Mouse (Mus musculus) limb, embryonic 14.5 days (tissue): ENCODE data around the gene Slk. TPM values are rescaled to one million over a fixed set of nuclear protein-coding genes. Genes with fewer than 3 reads are reported as not detected.
A peak's percentile ranks its signal among the peaks of the same experiment; 100 is the strongest.
"Not testable (repeated sequence)": the region's sequence is repeated elsewhere in the genome, so short reads cannot be mapped to it uniquely, and the experiment has no call there.

Experiments
- ATAC-seq: fragments of 200-750 bp; cut with Nextera tagmentation; 2 replicates; pipeline ENCODE4 v1.8.0; 2017; ENCODE audit warnings: low read depth, moderate number of reproducible peaks, moderate TSS enrichment; ENCODE audit not compliant: low FRiP score
- DNase-seq: peaks from one replicate; pipeline ENCODE4 v3.0.0-alpha.2; 2015; ENCODE audit warnings: low spot score
- H3K27ac ChIP-seq: fragments of 300-500 bp; sonication (generic); replicated peaks from 2 replicates; pipeline ENCODE4 v1.5.1; 2014; ENCODE audit warnings: low read depth, mild to moderate bottlenecking, low read length, moderate library complexity, mixed read lengths
- H3K27me3 ChIP-seq: fragments of 300-500 bp; sonication (generic); 2 replicates; pipeline ENCODE4 v1.6.1; 2014; ENCODE audit warnings: low read length, mixed read lengths; ENCODE audit not compliant: control insufficient read depth, insufficient read depth
- H3K36me3 ChIP-seq: fragments of 300-500 bp; sonication (generic); 2 replicates; pipeline ENCODE4 v1.6.1; 2014; ENCODE audit warnings: mild to moderate bottlenecking, low read length, moderate library complexity, mixed read lengths; ENCODE audit not compliant: control insufficient read depth, insufficient read depth
- H3K4me1 ChIP-seq: fragments of 300-500 bp; sonication (generic); 2 replicates; pipeline ENCODE4 v1.6.1; 2014; ENCODE audit warnings: antibody characterized with exemption, low read length, mixed read lengths; ENCODE audit not compliant: control insufficient read depth, insufficient read depth
- H3K4me2 ChIP-seq: fragments of 300-500 bp; sonication (generic); replicated peaks from 2 replicates; pipeline ENCODE4 v1.6.1; 2014; ENCODE audit warnings: low read depth, mild to moderate bottlenecking, low read length, moderate library complexity; ENCODE audit not compliant: severe bottlenecking
- H3K4me3 ChIP-seq: fragments of 300-500 bp; sonication (generic); replicated peaks from 2 replicates; pipeline ENCODE4 v1.5.1; 2014; ENCODE audit warnings: low read length
- H3K9ac ChIP-seq: fragments of 300-500 bp; sonication (generic); 2 replicates; pipeline ENCODE4 v1.6.1; 2014; ENCODE audit warnings: mild to moderate bottlenecking, low read depth, low read length, moderate library complexity; ENCODE audit not compliant: severe bottlenecking
- H3K9me3 ChIP-seq: fragments of 300-500 bp; sonication (generic); 2 replicates; pipeline ENCODE4 v1.6.1; 2016; ENCODE audit warnings: low read length; ENCODE audit not compliant: control insufficient read depth
- POLR2A ChIP-seq: fragments of 200-500 bp; IDR thresholded peaks from 2 replicates; pipeline ENCODE4 v1.8.0; 2012; ENCODE audit warnings: inconsistent platforms, mild to moderate bottlenecking, moderate library complexity, borderline replicate concordance; ENCODE audit not compliant: insufficient read depth, insufficient read length; ENCODE audit errors: extremely low read depth
- WGBS: fragments of 180-500 bp; shearing (Covaris S2); extraction: QIAGEN DNeasy Blood & Tissue Kit; methylation state at CpG from one replicate; pipeline ENCODE4 v1.1.7; 2014; 5-methylcytosine and 5-hydroxymethylcytosine counted together
- polyA plus RNA-seq, 2 experiments: library from polyadenylated mRNA; depleted of rRNA in 1 of 2; stranded (reverse) in 1 of 2; unstranded in 1 of 2; fragments of >200 nt; fragmentation: Nextera tagmentation in 1 of 2; extraction: Ambion mirVana in 1 of 2; gene quantifications; 2 replicates each; pipeline versions ENCODE4 v1.2.1 to v1.2.3; 2012 to 2014

Slk gene
- polyA plus RNA-seq, 2 experiments, result 19.2 to 40.0 TPM

GRCm38 (mm10) chr19:47565994-47566393, 13.5 kb upstream of the Slk start:
- Histone ChIP-seq H3K4me3 (no peak overlapping the region), H3K9ac (no peak overlapping the region), H3K4me1 (no peaks in the 10 kb centered on the region), H3K27me3 (no peaks in the 10 kb centered on the region), H3K36me3 (no peaks in the 10 kb centered on the region), H3K27ac (no peak overlapping the region), H3K9me3 (no peaks in the 10 kb centered on the region), H3K4me2 (no peak overlapping the region)
- WGBS, result 80% methylated on average over 8 of the region's 8 CpGs
- TF ChIP-seq POLR2A, result no peak
- DNase-seq, result no peak
- no peak for ATAC-seq

DNA sequence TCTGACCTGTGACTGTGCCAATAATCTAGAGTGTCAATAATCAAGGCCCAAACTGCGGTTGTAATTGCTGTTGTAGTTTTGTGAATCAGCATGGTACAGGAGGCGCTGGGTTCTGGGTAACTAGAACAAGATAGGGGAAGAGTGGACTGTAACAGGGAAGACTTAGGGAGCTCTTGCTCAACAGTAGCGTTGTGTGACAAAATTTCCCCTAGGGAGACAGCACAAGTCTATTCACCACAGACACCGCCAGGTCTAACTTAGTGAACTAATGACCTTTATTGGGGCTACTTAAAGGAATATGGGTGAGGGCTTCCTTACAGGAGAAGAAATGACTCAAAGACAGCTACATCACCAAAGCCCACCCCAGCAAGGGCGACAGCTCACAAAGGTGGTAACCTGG, 9.4 kb upstream of the Slk start:
- Histone ChIP-seq H3K27me3 (no peaks in the 10 kb centered on the region), H3K4me3 (no peak overlapping the region), H3K4me2 (no peak overlapping the region), H3K9ac (no peak overlapping the region), H3K9me3 (no peaks in the 10 kb centered on the region), H3K36me3 (no peaks in the 10 kb centered on the region), H3K4me1 (no peaks in the 10 kb centered on the region), H3K27ac (no peak overlapping the region)
- no peak for ATAC-seq
- no peak for DNase-seq
- 79% methylated on average over 5 of the region's 5 CpGs for WGBS
- no peak for TF ChIP-seq POLR2A

DNA sequence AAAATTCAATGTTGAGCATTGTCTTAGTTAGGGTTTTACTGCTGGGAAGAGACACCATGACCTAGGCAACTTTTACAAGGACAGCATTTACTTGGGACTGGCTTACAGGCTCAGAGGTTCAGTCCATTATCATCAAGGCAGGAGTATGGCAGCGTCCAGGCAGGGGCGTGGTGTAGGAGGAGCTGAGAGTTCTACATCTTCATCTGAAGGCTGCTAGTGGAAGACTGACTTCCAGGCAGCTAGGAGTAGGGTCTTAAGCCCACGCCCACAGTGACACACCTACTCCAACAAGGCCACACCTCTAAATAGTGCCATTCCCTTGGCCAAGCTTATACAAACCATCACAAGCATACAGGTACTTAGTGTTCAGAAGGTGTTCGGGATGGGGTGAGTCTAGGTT, 7.5 kb upstream of the Slk start:
- not testable (repeated sequence) for H3K4me1 ChIP-seq, H3K36me3 ChIP-seq, H3K4me2 ChIP-seq, DNase-seq, H3K9me3 ChIP-seq, H3K9ac ChIP-seq, H3K4me3 ChIP-seq, ATAC-seq, H3K27ac ChIP-seq, H3K27me3 ChIP-seq
- WGBS, result 60% methylated on average over 4 of the region's 4 CpGs

- H3K4me2 ChIP-seq, result no peak overlapping the region
- H3K4me1 ChIP-seq, result no peaks in the 10 kb centered on the region
- H3K36me3 ChIP-seq, result no peaks in the 10 kb centered on the region
- DNase-seq (no peak), ATAC-seq (no peak)
- no peak overlapping the region for H3K27ac ChIP-seq
- no peaks in the 10 kb centered on the region for H3K27me3 ChIP-seq
- no peak overlapping the region for H3K9ac ChIP-seq
- WGBS, result 74% methylated on average over 3 of the region's 3 CpGs
- no peaks in the 10 kb centered on the region for H3K9me3 ChIP-seq
- TF ChIP-seq POLR2A, result no peak
- H3K4me3 ChIP-seq, result no peak overlapping the region
Observed at GRCm38 (mm10) chr19:47573718-47574117, 5.8 kb upstream of the Slk start.

DNA sequence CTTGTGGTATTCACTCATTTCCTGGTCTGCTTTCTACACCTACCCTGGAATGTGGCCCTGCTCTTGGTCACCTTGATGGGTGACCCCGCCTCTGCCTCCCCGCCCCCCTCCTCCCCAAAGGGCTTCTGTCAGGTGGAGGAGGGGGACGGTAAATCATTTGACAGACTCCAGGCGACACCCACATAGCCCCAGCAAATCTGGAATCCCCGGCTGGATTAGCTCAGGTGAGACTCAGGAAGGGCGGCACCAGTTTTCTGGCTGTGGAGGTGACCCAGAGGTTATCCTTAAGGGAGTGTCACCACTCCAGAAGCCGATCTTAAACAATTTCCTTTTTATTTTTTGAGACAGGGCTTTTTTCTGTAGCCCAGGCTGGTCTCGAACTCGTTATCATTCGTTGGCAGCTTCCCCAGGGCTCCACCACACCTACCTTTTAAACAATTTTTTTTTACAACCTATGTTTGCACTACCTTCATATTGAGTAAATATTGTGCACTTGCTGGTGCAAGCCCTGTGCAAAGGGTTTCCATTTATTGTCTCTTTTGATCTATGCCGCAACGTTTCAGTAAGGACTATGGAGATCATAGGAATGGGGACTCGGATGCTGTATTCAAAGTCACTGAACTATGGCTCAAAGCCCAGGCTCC, 775 bp upstream of the Slk start:
- no peak for ATAC-seq

More for the DNA sequence above, 775 bp upstream of the Slk start:
- peak overlapping the region; percentile 76 for H3K4me3 ChIP-seq
- H3K4me2 ChIP-seq, result peak overlapping the region; percentile 55
- H3K4me1 ChIP-seq, result peaks cover 14% of the 10 kb centered on the region
- no peaks in the 10 kb centered on the region for H3K36me3 ChIP-seq
- H3K9ac ChIP-seq, result peak overlapping the region; percentile 93
- peak overlapping the region; percentile 93 for H3K27ac ChIP-seq
- H3K27me3 ChIP-seq, result no peaks in the 10 kb centered on the region
- H3K9me3 ChIP-seq, result no peaks in the 10 kb centered on the region
- no peak for DNase-seq
- no peak for TF ChIP-seq POLR2A
- WGBS, result 18% methylated on average over 13 of the region's 13 CpGs
